ENCODE assay signal across 9 mouse cellular contexts in the genomic region with DNA sequence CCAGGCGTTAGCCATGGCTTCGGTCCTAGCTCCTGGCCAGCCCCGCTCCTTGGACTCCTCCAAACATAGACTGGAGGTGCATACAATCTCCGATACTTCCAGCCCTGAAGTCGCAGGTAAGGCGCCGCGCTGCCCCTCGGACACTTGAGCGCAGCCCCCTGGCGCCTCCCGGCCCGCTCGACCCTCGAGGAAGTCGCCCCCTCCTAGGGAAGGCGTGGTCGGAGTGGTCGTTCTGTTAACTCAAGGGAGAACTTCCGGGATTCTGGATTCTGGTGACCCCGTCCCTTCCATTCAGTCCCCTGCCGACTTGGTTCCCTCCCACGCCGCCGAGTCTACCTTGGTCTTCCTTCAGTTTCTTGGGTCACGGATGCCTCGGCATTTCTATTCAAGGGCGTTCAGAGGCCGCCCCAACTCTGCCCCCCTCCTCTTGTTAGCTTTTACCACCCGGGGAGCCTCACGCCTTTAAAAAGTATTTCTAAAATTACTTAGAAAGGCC. TPM values are rescaled to one million over a fixed set of nuclear protein-coding genes. Genes with fewer than 3 reads are reported as not detected.
DNase-seq lines count a peak whose midpoint lies in the region; ATAC-seq and TF ChIP-seq lines count a peak whose summit lies in the region.
"Had no signal": no experiment of that assay in that cellular context is flagged by ENCODE, and none has a peak within 500 bp of the region (broad histone marks: within the 10 kb centered on the region; RNA-seq: fewer than 3 reads in every experiment).

No protein-coding gene starts in this region.

- ATAC-seq in heart, embryonic 14.5 days (ENCODE audit: insufficient number of reproducible peaks, insufficient read depth, low FRiP score, low read depth) = no peak
- no peak for ATAC-seq in hindbrain, embryonic 14.5 days (ENCODE audit: low FRiP score)
- ATAC-seq in midbrain, embryonic 16.5 days = no peak

- H3K36me3 ChIP-seq in heart, embryonic 14.5 days (ENCODE audit: control insufficient read depth, insufficient read depth, low read length) = no peaks in the 10 kb centered on the region
- no peaks in the 10 kb centered on the region for H3K36me3 ChIP-seq in hindbrain, embryonic 14.5 days (replicated peaks; ENCODE audit: control insufficient read depth, insufficient read depth)
- H3K36me3 ChIP-seq in midbrain, embryonic 16.5 days (ENCODE audit: control insufficient read depth, insufficient read depth, low read length) = no peaks in the 10 kb centered on the region

- peak overlapping the region; percentile 63 to 73 for H3K4me3 ChIP-seq in heart, embryonic 14.5 days (ENCODE audit: control insufficient read depth in 1 of 2, insufficient read depth in 1 of 2, low read depth in 1 of 2, low read length in 2 of 2)
- H3K4me3 ChIP-seq in bone marrow macrophage, adult 2 months (ENCODE audit: insufficient read depth, low read length) = peak overlapping the region; percentile 59
- H3K4me3 ChIP-seq in hindbrain, embryonic 14.5 days (replicated peaks; ENCODE audit: low read length) = peak overlapping the region; percentile 26
- H3K4me3 ChIP-seq in midbrain, embryonic 16.5 days (ENCODE audit: low read depth, low read length) = peak overlapping the region; percentile 37

- DNase-seq in heart, adult 8-10 months (ENCODE audit: low spot score) = no peak
- DNase-seq in hindbrain, embryonic 14.5 days (ENCODE audit: low spot score) = peak; percentile 24
- no peak for DNase-seq in natural killer cell, adult 2 months (ENCODE audit: low spot score in 2 of 2)
- DNase-seq in layer of hippocampus, postnatal 10 days (ENCODE audit: low spot score in 2 of 2) = no peak
- DNase-seq in gastrocnemius, adult 8-10 months (ENCODE audit: low spot score in 2 of 2) = no peak

- peak overlapping the region; percentile 96 for H3K4me2 ChIP-seq in heart, embryonic 14.5 days (ENCODE audit: low read length)
- H3K4me2 ChIP-seq in hindbrain, embryonic 14.5 days (replicated peaks) = peak overlapping the region; percentile 53
- peak overlapping the region; percentile 57 for H3K4me2 ChIP-seq in midbrain, embryonic 16.5 days (ENCODE audit: low read length)

- TF ChIP-seq CTCF in bone marrow macrophage, adult 2 months (IDR thresholded peaks at IDR 0.05; ENCODE audit: low read depth, low read length) = no peak

- under 1% methylated on average over 31 of the region's 31 CpGs for WGBS in heart, embryonic 14.5 days
- 0% methylated on average over 31 of the region's 31 CpGs for WGBS in hindbrain, embryonic 14.5 days
- WGBS in midbrain, embryonic 16.5 days = under 1% methylated on average over 31 of the region's 31 CpGs

- peak overlapping the region; percentile 73 for H3K9ac ChIP-seq in heart, embryonic 14.5 days (ENCODE audit: low read length)
- no peak overlapping the region for H3K9ac ChIP-seq in hindbrain, embryonic 14.5 days
- no peak overlapping the region for H3K9ac ChIP-seq in midbrain, embryonic 16.5 days (ENCODE audit: low read depth, low read length)

- peaks cover 3 to 17% of the 10 kb centered on the region in 2 experiments; a peak in 3 of 4 replicates for H3K4me1 ChIP-seq in heart, embryonic 14.5 days (ENCODE audit: control insufficient read depth in 2 of 2, insufficient read depth in 2 of 2, low read length in 2 of 2)
- peaks cover 2% of the 10 kb centered on the region; the same call in 1 of the 2 replicates for H3K4me1 ChIP-seq in bone marrow macrophage, adult 2 months (ENCODE audit: control insufficient read depth, insufficient read depth, low read length)
- no peaks in the 10 kb centered on the region for H3K4me1 ChIP-seq in hindbrain, embryonic 14.5 days (replicated peaks; ENCODE audit: control insufficient read depth, insufficient read depth, low read length)
- peaks cover 4% of the 10 kb centered on the region; the same call in 1 of the 2 replicates for H3K4me1 ChIP-seq in midbrain, embryonic 16.5 days (ENCODE audit: control insufficient read depth, insufficient read depth, low read length)

- H3K9me3 ChIP-seq in heart, embryonic 14.5 days (ENCODE audit: control insufficient read depth, low read length) = no peaks in the 10 kb centered on the region
- no peaks in the 10 kb centered on the region for H3K9me3 ChIP-seq in hindbrain, embryonic 14.5 days (ENCODE audit: control insufficient read depth, low read length)
- H3K9me3 ChIP-seq in midbrain, embryonic 16.5 days (replicated peaks; ENCODE audit: control insufficient read depth, low read length, poor library complexity, severe bottlenecking) = no peaks in the 10 kb centered on the region

- H3K27ac ChIP-seq in heart, embryonic 14.5 days (replicated peaks in 1 of 2; ENCODE audit: control insufficient read depth in 1 of 2, insufficient read depth in 1 of 2, low read depth in 2 of 2, low read length in 2 of 2) = peak overlapping the region; percentile 58 to 73
- H3K27ac ChIP-seq in bone marrow macrophage, adult 2 months (ENCODE audit: insufficient read depth, low read depth, low read length) = no peak overlapping the region
- H3K27ac ChIP-seq in hindbrain, embryonic 14.5 days = no peak overlapping the region
- no peak overlapping the region for H3K27ac ChIP-seq in midbrain, embryonic 16.5 days (ENCODE audit: low read length)

- TF ChIP-seq POLR2A in bone marrow macrophage, adult 2 months (IDR thresholded peaks at IDR 0.05; ENCODE audit: borderline replicate concordance, low read depth, low read length) = no peak

- peaks cover 74% of the 10 kb centered on the region for H3K27me3 ChIP-seq in heart, embryonic 14.5 days (ENCODE audit: control insufficient read depth, insufficient read depth, low read length)
- peaks cover 93% of the 10 kb centered on the region for H3K27me3 ChIP-seq in hindbrain, embryonic 14.5 days (ENCODE audit: control insufficient read depth, insufficient read depth, low read length)
- H3K27me3 ChIP-seq in midbrain, embryonic 16.5 days (ENCODE audit: control insufficient read depth, insufficient read depth, low read depth, low read length) = peaks cover 38% of the 10 kb centered on the region

RNA-seq across cellular contexts. Expression of gene Pitx2, which starts 15.0 kb away (rescaled TPM):
- 19.4 and 25.5 TPM in 2 replicates for polyA plus RNA-seq in heart, embryonic 14.5 days (2014; fragmentation: Nextera tagmentation; extraction: Ambion mirVana)
- total RNA-seq in heart, adult 8-10 months (2022) = 1 to 10 TPM in 1 of 4 experiments, under 1 TPM in 3; 0.57 to 1.4 (median 0.69) TPM
- not detected in 2 replicates for polyA plus RNA-seq in bone marrow macrophage, adult 2 months (2012; ENCODE audit: insufficient read depth, insufficient read length, missing spikeins)
- 1.3 and 2.0 TPM in 2 replicates for polyA plus RNA-seq in hindbrain, embryonic 14.5 days (2014; fragmentation: Nextera tagmentation; extraction: Ambion mirVana)
- polyA plus RNA-seq in midbrain, embryonic 16.5 days (2015; fragmentation: Nextera tagmentation; extraction: Ambion mirVana) = 29.0 and 37.9 TPM in 2 replicates
- not detected for total RNA-seq in layer of hippocampus, postnatal 10 days (2021)
- total RNA-seq in gastrocnemius, adult 8-10 months (2022) = 1 to 10 TPM; 4.0 to 6.1 (median 5.5) TPM
- total RNA-seq: MEL had no signal

Comparison
In these comparisons a context has a peak if more than half of its experiments do, and no peak if none do; other contexts are left out.
1. H3K27ac ChIP-seq: peak in heart, embryonic 14.5 days (2 of 2); none in bone marrow macrophage, adult 2 months (single experiment), hindbrain, embryonic 14.5 days (single experiment) and midbrain, embryonic 16.5 days (single experiment).
2. Peak in every context shown above with its lines, with median percentiles within 50 percentile points of each other: H3K4me2 ChIP-seq and H3K4me3 ChIP-seq.